Mouse (Mus musculus) erythroblast, embryonic 14.5 days (primary cell): ENCODE results near the gene Gm10337. TPM values are rescaled to one million over a fixed set of nuclear protein-coding genes. Genes with fewer than 3 reads are reported as not detected.

ENCODE experiments used
- H3K27me3 ChIP-seq: 2 replicates; pipeline ENCODE4 v1.6.1; 2012; ENCODE audit warnings: inconsistent platforms; ENCODE audit not compliant: control insufficient read depth
- H3K36me3 ChIP-seq: 2 replicates; pipeline ENCODE4 v1.6.1; 2012; ENCODE audit warnings: mild to moderate bottlenecking, inconsistent platforms; ENCODE audit not compliant: control insufficient read depth
- H3K4me1 ChIP-seq: 2 replicates; pipeline ENCODE4 v1.6.1; 2012; ENCODE audit warnings: inconsistent platforms; ENCODE audit not compliant: control insufficient read depth
- H3K4me3 ChIP-seq: replicated peaks from 2 replicates; pipeline ENCODE3; 2012; ENCODE audit warnings: moderate library complexity, mild to moderate bottlenecking, inconsistent platforms
- H3K9me3 ChIP-seq: 2 replicates; pipeline ENCODE4 v1.6.1; 2012; ENCODE audit warnings: low read length, inconsistent platforms, mixed read lengths; ENCODE audit not compliant: control insufficient read depth
- GATA1 ChIP-seq: IDR thresholded peaks from 2 replicates; pipeline ENCODE4 v1.6.1; 2012; ENCODE audit warnings: low read length, inconsistent platforms, mixed read lengths
- TAL1 ChIP-seq: IDR thresholded peaks from 3 replicates; pipeline ENCODE4 v1.6.1; 2012; ENCODE audit warnings: low read length, inconsistent platforms, mixed read lengths
- polyA plus RNA-seq: library from polyadenylated mRNA; stranded (reverse); fragments of >175 nt; gene quantifications from 2 replicates; pipeline ENCODE4 v1.2.3, GENCODE M21; 2012

Gm10337 gene
- polyA plus RNA-seq, 1 experiment = not detected

DNA sequence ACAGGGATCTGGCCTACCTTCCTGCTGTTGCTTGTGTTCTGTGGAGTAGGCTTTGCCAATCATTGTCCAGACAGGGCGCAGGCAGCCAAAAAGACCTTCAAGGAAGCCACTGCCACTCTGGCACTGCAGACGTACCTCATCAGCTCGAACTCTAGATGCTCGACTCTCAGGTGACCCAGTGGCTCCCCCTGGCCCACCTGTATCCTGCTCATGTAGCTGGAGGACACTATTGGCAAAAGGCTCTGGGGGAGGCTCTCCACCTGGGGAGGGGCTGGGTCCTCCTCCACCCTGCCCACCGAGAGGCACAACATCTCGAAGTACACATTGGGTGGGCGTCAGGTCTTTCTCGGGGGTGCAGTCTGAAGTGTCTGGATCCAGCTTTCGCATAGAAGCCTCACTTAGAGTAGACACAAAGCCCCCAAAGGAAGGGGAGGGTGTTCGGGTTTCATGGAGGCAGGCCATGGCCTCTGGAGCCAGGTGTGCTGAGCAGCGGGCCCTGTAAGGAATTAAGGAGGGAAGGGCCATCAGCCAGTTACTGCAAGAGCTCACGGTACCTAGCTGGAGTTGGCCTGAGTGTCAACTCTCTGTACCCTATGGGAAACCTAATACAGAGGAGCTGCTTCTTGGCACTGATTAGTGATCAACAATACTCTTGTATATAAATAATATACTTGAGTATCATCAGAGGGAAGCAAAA is 1.7 kb downstream of the Gm10337 start:
- peaks cover 49% of the 10 kb centered on the region for H3K36me3 ChIP-seq
- H3K27me3 ChIP-seq = peaks cover 17% of the 10 kb centered on the region
- no peak for TF ChIP-seq TAL1
- no peak for TF ChIP-seq GATA1
- H3K4me1 ChIP-seq = peaks cover 8% of the 10 kb centered on the region
- no peak overlapping the region for H3K4me3 ChIP-seq
- no peaks in the 10 kb centered on the region for H3K9me3 ChIP-seq

- Histone ChIP-seq H3K4me3 (no peak overlapping the region), H3K9me3 (no peaks in the 10 kb centered on the region), H3K36me3 (peaks cover 42% of the 10 kb centered on the region), H3K4me1 (peaks cover 15% of the 10 kb centered on the region), H3K27me3 (peaks cover 24% of the 10 kb centered on the region)
- no peak for TF ChIP-seq TAL1
- no peak for TF ChIP-seq GATA1
These were observed 2.4 kb downstream of the Gm10337 start for GRCm38 (mm10) chr15:102505770-102506463.

- TF ChIP-seq GATA1 = no peak
These were observed 2.9 kb downstream of the Gm10337 start for GRCm38 (mm10) chr15:102506464-102506830.

GRCm38 (mm10) chr15:102506864-102507263 is 3.3 kb downstream of the Gm10337 start:
- Histone ChIP-seq H3K9me3 (no peaks in the 10 kb centered on the region), H3K4me1 (peaks cover 14% of the 10 kb centered on the region), H3K36me3 (peaks cover 32% of the 10 kb centered on the region), H3K4me3 (no peak overlapping the region), H3K27me3 (peaks cover 33% of the 10 kb centered on the region)
- TF ChIP-seq GATA1 = no peak
- TF ChIP-seq TAL1 = no peak

More at GRCm38 (mm10) chr15:102506464-102506830, 2.9 kb downstream of the Gm10337 start:
- peaks cover 13% of the 10 kb centered on the region for H3K4me1 ChIP-seq
- H3K27me3 ChIP-seq = peaks cover 29% of the 10 kb centered on the region
- H3K9me3 ChIP-seq = no peaks in the 10 kb centered on the region
- H3K4me3 ChIP-seq = no peak overlapping the region
- H3K36me3 ChIP-seq = peaks cover 37% of the 10 kb centered on the region

DNA sequence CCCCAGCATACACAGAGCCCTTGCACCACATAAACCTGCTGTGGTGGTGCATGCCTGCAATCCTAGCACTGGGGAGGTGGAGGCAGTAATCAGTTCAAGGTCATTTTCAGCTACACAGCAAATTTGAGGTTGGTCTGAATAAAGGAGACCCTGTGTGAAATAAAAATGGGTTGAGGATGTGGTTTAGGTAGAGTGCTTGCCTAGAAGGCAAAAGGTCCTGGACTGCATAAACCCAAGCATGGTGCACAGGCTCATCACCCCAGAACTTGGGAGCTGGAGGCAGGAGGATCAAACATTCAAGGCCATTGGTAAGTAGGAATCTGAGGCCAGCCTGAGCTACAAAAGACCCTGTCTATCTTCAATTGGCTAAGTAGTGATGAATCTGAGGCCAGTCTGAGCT is 4.0 kb downstream of the Gm10337 start:
- Histone ChIP-seq H3K9me3 (no peaks in the 10 kb centered on the region), H3K4me3 (no peak overlapping the region), H3K27me3 (peaks cover 39% of the 10 kb centered on the region), H3K4me1 (peaks cover 16% of the 10 kb centered on the region), H3K36me3 (peaks cover 25% of the 10 kb centered on the region)
- TF ChIP-seq TAL1 (no peak), GATA1 (no peak)

- peaks cover 18% of the 10 kb centered on the region for H3K36me3 ChIP-seq
- TF ChIP-seq TAL1 (no peak), GATA1 (no peak)
- peaks cover 39% of the 10 kb centered on the region for H3K27me3 ChIP-seq
- peaks cover 16% of the 10 kb centered on the region for H3K4me1 ChIP-seq
- H3K4me3 ChIP-seq = no peak overlapping the region
- no peaks in the 10 kb centered on the region for H3K9me3 ChIP-seq
These were observed 4.8 kb downstream of the Gm10337 start for GRCm38 (mm10) chr15:102508336-102508735.

GRCm38 (mm10) chr15:102510110-102510509 is 6.6 kb downstream of the Gm10337 start:
- H3K4me1 ChIP-seq = peaks cover 16% of the 10 kb centered on the region
- H3K9me3 ChIP-seq = no peaks in the 10 kb centered on the region
- TF ChIP-seq GATA1 (no peak), TAL1 (no peak)
- H3K4me3 ChIP-seq = peak overlapping the region; percentile 65
- peaks cover 2% of the 10 kb centered on the region for H3K36me3 ChIP-seq
- peaks cover 39% of the 10 kb centered on the region for H3K27me3 ChIP-seq

GRCm38 (mm10) chr15:102510590-102511284 is 7.2 kb downstream of the Gm10337 start:
- TF ChIP-seq TAL1 = no peak
- TF ChIP-seq GATA1 = no peak
- H3K36me3 ChIP-seq = no peaks in the 10 kb centered on the region
- peaks cover 44% of the 10 kb centered on the region for H3K27me3 ChIP-seq
- H3K4me1 ChIP-seq = peaks cover 16% of the 10 kb centered on the region
- no peaks in the 10 kb centered on the region for H3K9me3 ChIP-seq
- H3K4me3 ChIP-seq = peak overlapping the region; percentile 65

DNA sequence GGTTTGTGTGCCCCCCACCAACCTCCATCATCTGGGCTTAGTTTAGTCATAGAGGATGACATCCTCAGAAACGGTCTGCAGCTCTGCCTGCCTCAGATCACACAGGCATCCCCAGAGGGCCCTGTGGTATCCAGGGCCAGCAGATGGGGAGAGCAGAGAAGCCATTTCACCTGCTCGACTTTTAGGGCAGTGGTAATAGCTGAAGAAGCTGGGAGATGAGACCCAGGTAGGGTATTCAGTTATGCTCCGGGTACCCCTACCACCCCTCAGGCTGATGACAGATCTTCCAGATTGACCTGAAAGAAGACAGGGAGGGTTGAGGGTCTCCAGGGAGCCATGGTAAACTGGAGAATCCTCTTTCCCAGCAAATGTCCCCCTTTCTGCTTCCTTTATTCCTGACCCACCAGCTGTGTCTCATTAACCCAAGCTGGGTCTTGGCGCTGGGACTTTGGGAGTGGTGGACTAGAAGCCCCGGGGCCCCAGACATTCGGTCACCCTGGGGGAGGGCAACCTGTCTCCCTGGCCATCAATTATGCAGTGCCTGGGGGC is 7.8 kb downstream of the Gm10337 start:
- TF ChIP-seq TAL1 (no peak), GATA1 (no peak)
- Histone ChIP-seq H3K4me1 (peaks cover 23% of the 10 kb centered on the region), H3K4me3 (no peak overlapping the region), H3K36me3 (no peaks in the 10 kb centered on the region), H3K27me3 (peaks cover 50% of the 10 kb centered on the region), H3K9me3 (no peaks in the 10 kb centered on the region)
